Mouse (Mus musculus) heart, embryonic 11.5 days (tissue): ENCODE results near the gene Rpap3. TPM values are rescaled to one million over a fixed set of nuclear protein-coding genes. Genes with fewer than 3 reads are reported as not detected.
"Not testable (repeated sequence)": the region's sequence is repeated elsewhere in the genome, so short reads cannot be mapped to it uniquely, and the experiment has no call there.

Source experiments
- ATAC-seq: fragments of 200-750 bp; cut with Nextera tagmentation; replicated peaks from 2 replicates; pipeline ENCODE4 v1.8.0; 2017; ENCODE audit warnings: moderate library complexity; ENCODE audit not compliant: insufficient number of reproducible peaks, low FRiP score, low TSS enrichment
- H3K27ac ChIP-seq: fragments of 300-500 bp; sonication (generic); 2 replicates; pipeline ENCODE4 v1.5.1; 2014; ENCODE audit warnings: mild to moderate bottlenecking, low read depth, low read length
- H3K27me3 ChIP-seq: fragments of 300-500 bp; sonication (generic); 2 replicates; pipeline ENCODE4 v1.6.1; 2014; ENCODE audit warnings: mild to moderate bottlenecking, low read length, mixed read lengths; ENCODE audit not compliant: control insufficient read depth, insufficient read depth
- H3K36me3 ChIP-seq: fragments of 300-500 bp; sonication (generic); 2 replicates; pipeline ENCODE4 v1.6.1; 2014; ENCODE audit warnings: mild to moderate bottlenecking, low read length, moderate library complexity, mixed read lengths; ENCODE audit not compliant: control insufficient read depth, insufficient read depth
- H3K4me1 ChIP-seq: fragments of 300-500 bp; sonication (generic); 2 replicates; pipeline ENCODE4 v1.6.1; 2014; ENCODE audit warnings: low read length; ENCODE audit not compliant: control insufficient read depth, insufficient read depth
- H3K4me2 ChIP-seq: fragments of 300-500 bp; sonication (generic); 2 replicates; pipeline ENCODE4 v1.6.1; 2014; ENCODE audit warnings: mild to moderate bottlenecking, moderate library complexity
- H3K4me3 ChIP-seq: fragments of 300-500 bp; sonication (generic); 2 replicates; pipeline ENCODE4 v1.5.1; 2014; ENCODE audit warnings: low read depth, low read length
- H3K9ac ChIP-seq: fragments of 300-500 bp; sonication (generic); 2 replicates; pipeline ENCODE4 v1.6.1; 2014; ENCODE audit warnings: mild to moderate bottlenecking, low read depth, low read length, moderate library complexity
- H3K9me3 ChIP-seq: fragments of 300-500 bp; sonication (generic); replicated peaks from 2 replicates; pipeline ENCODE4 v1.6.1; 2016; ENCODE audit warnings: low read length; ENCODE audit not compliant: control insufficient read depth
- WGBS: fragments of 180-500 bp; shearing (Covaris S2); extraction: QIAGEN DNeasy Blood & Tissue Kit; methylation state at CpG from one replicate; pipeline ENCODE4 v1.1.7; 2014; ENCODE audit not compliant: insufficient replicate concordance; 5-methylcytosine and 5-hydroxymethylcytosine counted together
- polyA plus RNA-seq: library from polyadenylated mRNA; unstranded; fragments of >200 nt; fragmentation: Nextera tagmentation; extraction: Ambion mirVana; gene quantifications from 2 replicates; pipeline ENCODE4 v1.2.1, GENCODE M21; 2014

Rpap3 gene
- polyA plus RNA-seq, 1 experiment from 2014 or later: 30.5 TPM

DNA sequence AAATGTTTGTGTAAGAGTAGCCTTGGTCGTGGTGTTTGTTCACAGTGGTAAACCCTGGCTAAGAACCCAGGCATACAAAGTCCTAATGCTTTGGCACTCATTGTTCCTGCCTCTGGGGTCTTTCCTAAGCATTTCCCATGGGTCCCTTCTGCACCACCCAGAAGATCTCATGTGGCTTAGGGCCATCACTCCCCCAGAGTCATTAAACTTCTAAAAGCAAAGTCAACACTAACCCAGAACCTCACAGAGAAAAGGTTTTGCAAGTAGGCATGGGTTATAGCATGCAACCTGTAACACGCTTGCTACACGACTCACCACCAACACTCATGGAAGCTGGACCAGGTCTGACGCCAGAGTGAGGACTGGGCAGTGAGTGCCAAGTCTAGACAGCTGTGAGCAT lies 31.2 kb downstream of the Rpap3 start:
- Histone ChIP-seq H3K27me3 (no peaks in the 10 kb centered on the region), H3K9ac (no peak overlapping the region), H3K36me3 (peaks cover 26% of the 10 kb centered on the region), H3K4me3 (no peak overlapping the region), H3K27ac (no peak overlapping the region), H3K4me1 (peaks cover 3% of the 10 kb centered on the region; the same call in 1 of the 2 replicates), H3K9me3 (no peaks in the 10 kb centered on the region), H3K4me2 (no peak overlapping the region)
- 92% methylated on average over 4 of the region's 4 CpGs for WGBS
- ATAC-seq: no peak

DNA sequence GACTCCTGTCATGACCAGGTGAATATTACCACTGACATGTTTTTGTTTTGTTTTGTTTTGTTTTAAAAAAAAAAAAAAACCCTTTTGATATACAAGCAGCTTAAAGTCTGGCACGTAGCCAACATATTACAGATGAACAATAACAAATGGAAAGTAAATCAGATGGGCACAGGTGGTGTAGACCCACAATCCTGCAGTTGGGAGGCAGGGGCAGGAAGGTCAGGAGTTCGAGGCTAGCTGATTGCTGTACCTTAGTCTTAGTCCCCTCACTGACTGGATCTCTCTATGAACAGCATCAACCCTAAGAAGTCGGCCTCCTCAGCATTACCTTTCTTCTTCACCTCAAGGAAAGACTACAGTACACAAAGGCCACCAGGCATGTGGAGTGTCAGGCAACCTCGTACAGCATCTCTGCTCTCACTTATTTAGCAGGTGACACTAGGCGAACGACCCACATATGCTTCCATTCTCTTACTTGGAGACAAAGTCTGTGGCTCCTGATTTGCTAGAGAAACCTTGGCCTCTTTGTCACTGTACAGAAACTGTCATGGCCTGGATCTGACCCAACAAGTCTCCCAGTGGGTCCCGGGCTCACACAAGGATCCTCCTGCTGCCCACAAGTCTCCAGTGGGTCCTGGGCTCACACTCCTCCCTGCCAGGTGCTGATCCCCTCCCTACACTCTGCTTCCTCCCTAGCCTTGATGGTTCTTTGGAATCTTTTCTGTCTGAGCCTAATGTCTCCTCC lies 32.2 kb downstream of the Rpap3 start:
- Histone ChIP-seq H3K4me1 (peaks cover 3% of the 10 kb centered on the region; the same call in 1 of the 2 replicates), H3K9me3 (no peaks in the 10 kb centered on the region), H3K4me3 (no peak overlapping the region), H3K36me3 (peaks cover 24% of the 10 kb centered on the region), H3K27me3 (no peaks in the 10 kb centered on the region), H3K4me2 (no peak overlapping the region), H3K27ac (no peak overlapping the region), H3K9ac (no peak overlapping the region)
- WGBS: 87% methylated on average over 7 of the region's 7 CpGs
- ATAC-seq: no peak

DNA sequence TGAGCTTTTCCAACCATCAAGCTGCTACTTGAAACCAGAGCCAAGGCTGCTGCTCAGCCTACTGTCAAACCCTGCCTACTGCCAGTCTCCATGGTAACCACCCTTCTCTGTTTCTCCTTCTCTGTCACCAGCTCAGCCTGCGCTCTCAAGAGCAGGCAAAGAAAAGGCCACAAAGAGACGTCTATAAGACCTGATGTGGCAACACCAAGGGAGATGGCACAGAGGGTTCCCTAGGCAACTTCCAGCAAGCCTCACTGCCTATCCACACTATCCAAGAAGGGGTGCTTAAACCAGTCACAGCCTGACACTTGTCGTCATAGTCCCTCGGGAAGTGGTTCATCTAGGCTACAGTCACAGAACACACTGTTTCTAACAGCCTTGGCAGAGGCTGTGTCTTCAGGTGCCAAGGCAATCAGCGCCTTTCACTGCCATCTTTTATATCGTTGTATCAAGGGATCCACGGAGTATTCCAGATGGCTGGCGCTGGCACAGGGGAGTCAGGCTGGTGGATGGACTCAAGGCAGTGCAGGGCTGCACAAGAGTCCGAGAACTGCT lies 33.3 kb downstream of the Rpap3 start:
- H3K27ac ChIP-seq: no peak overlapping the region
- H3K4me2 ChIP-seq: no peak overlapping the region
- peaks cover 14% of the 10 kb centered on the region for H3K36me3 ChIP-seq
- H3K9me3 ChIP-seq: no peaks in the 10 kb centered on the region
- 79% methylated on average over 9 of the region's 9 CpGs for WGBS
- no peak for ATAC-seq
- no peak overlapping the region for H3K4me3 ChIP-seq
- H3K4me1 ChIP-seq: peaks cover 3% of the 10 kb centered on the region; the same call in 1 of the 2 replicates
- no peaks in the 10 kb centered on the region for H3K27me3 ChIP-seq
- no peak overlapping the region for H3K9ac ChIP-seq

- ATAC-seq: no peak
Measured at GRCm38 (mm10) chr15:97670554-97670953, 35.1 kb downstream of the Rpap3 start.

GRCm38 (mm10) chr15:97668158-97668877 lies 37.3 kb downstream of the Rpap3 start:
- not testable (repeated sequence) for ATAC-seq, H3K36me3 ChIP-seq, H3K9ac ChIP-seq, H3K27me3 ChIP-seq, H3K4me3 ChIP-seq, H3K4me2 ChIP-seq, H3K4me1 ChIP-seq, H3K27ac ChIP-seq, H3K9me3 ChIP-seq
- WGBS: 60% methylated on average over 16 of the region's 17 CpGs

More at GRCm38 (mm10) chr15:97670554-97670953, 35.1 kb downstream of the Rpap3 start:
- Histone ChIP-seq H3K36me3 (peaks cover 5% of the 10 kb centered on the region; the same call in 1 of the 2 replicates), H3K9ac (no peak overlapping the region), H3K4me1 (peaks cover 3% of the 10 kb centered on the region; the same call in 1 of the 2 replicates), H3K4me3 (no peak overlapping the region), H3K9me3 (no peaks in the 10 kb centered on the region), H3K27me3 (no peaks in the 10 kb centered on the region), H3K27ac (no peak overlapping the region), H3K4me2 (no peak overlapping the region)
- WGBS: 75% methylated on average over 6 of the region's 6 CpGs

- ATAC-seq: no peak
- H3K9me3 ChIP-seq: no peaks in the 10 kb centered on the region
- no peak overlapping the region for H3K9ac ChIP-seq
- no peak overlapping the region for H3K4me2 ChIP-seq
- WGBS: 32% methylated on average over 7 of the region's 7 CpGs
- H3K4me1 ChIP-seq: peaks cover 3% of the 10 kb centered on the region; the same call in 1 of the 2 replicates
- H3K27me3 ChIP-seq: no peaks in the 10 kb centered on the region
- H3K27ac ChIP-seq: no peak overlapping the region
- H3K4me3 ChIP-seq: no peak overlapping the region
- H3K36me3 ChIP-seq: no peaks in the 10 kb centered on the region
Measured at GRCm38 (mm10) chr15:97667437-97667836, 38.2 kb downstream of the Rpap3 start.

DNA sequence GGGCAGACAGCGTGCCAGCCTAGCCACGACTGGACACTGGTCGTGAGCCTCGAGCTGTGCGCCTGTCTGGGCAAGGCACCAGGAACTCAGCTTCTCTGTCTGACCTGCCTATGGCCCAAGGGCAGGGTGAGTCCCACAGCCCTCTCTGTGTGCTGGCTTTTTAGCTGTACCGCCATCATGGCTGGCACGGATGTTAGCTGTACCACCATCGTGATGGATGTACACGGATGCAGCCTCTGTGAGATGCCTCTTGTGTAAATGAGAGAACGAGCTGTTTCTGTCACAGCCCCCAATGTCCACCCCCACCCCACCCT lies 39.2 kb downstream of the Rpap3 start:
- Histone ChIP-seq H3K4me3 (no peak overlapping the region), H3K9ac (no peak overlapping the region), H3K9me3 (no peaks in the 10 kb centered on the region), H3K27me3 (no peaks in the 10 kb centered on the region), H3K27ac (no peak overlapping the region), H3K4me1 (no peaks in the 10 kb centered on the region), H3K36me3 (no peaks in the 10 kb centered on the region), H3K4me2 (no peak overlapping the region)
- ATAC-seq: no peak
- 86% methylated on average over 10 of the region's 10 CpGs for WGBS

DNA sequence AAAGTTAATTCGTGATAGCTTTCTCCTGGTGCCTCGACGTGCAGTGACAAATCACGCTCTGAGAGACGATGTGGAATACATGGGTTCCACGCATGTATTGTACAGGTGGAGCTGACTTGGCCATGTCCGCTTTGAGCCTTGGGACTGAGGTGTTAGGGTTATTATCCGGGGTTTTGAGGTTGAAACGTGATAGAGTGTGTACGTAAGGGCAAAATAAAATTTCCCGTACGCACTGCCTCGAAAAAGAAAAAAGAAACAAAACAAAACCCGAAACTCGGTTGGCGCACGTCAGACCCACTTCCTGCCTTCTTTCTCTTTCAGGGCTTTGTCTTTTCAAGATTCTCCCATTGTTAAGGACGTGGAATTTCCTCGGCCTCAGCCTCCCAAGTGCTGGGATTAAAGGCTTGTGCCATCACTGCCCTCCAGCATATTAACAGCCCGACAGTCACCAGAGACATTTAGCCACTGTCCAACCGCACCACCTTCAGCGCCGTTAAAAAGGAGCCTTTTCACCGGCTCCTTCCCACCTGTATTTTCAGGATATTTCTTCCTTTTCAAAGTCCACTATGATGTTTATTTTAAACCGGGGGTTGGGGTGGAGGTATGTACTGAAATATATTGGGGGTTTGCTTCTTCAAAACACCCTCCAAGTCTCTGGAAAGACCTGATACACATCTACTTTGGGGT lies 39.7 kb downstream of the Rpap3 start:
- Histone ChIP-seq H3K27ac (no peak overlapping the region), H3K36me3 (no peaks in the 10 kb centered on the region), H3K4me2 (no peak overlapping the region), H3K4me3 (no peak overlapping the region), H3K27me3 (no peaks in the 10 kb centered on the region), H3K9me3 (no peaks in the 10 kb centered on the region), H3K4me1 (no peaks in the 10 kb centered on the region), H3K9ac (no peak overlapping the region)
- WGBS: 71% methylated on average over 25 of the region's 25 CpGs
- no peak for ATAC-seq
